Mouse (Mus musculus) CH12.LX (cell line): ENCODE results near the gene Mef2a. TPM values are rescaled to one million over a fixed set of nuclear protein-coding genes. Genes with fewer than 3 reads are reported as not detected.

ENCODE experiments used
- DNase-seq: peaks from one replicate; pipeline ENCODE4 v3.0.0-alpha.2; 2013; ENCODE audit errors: extremely low read depth
- H3K27ac ChIP-seq: 2 replicates; pipeline ENCODE4 v1.5.1; 2012; ENCODE audit warnings: low read depth, mild to moderate bottlenecking, control low read depth, moderate library complexity; ENCODE audit not compliant: insufficient read depth
- H3K27me3 ChIP-seq: replicated peaks from 2 replicates; pipeline ENCODE3; 2012; ENCODE audit warnings: inconsistent platforms
- H3K36me3 ChIP-seq, 2 experiments: replicated peaks in 1 of 2; 2 replicates each; pipeline versions ENCODE3 to v1.6.1; 2012; ENCODE audit warnings: inconsistent platforms in 1 of 2, low read length in 1 of 2, mild to moderate bottlenecking in 1 of 2, mixed read lengths in 1 of 2, moderate library complexity in 1 of 2; ENCODE audit not compliant: control insufficient read depth in 1 of 2, insufficient read depth in 1 of 2
- H3K4me1 ChIP-seq, 2 experiments: 2 replicates each; pipeline ENCODE4 v1.6.1; 2012; ENCODE audit warnings: inconsistent platforms in 1 of 2, moderate library complexity in 1 of 2; ENCODE audit not compliant: insufficient read depth in 2 of 2, control insufficient read depth in 1 of 2
- H3K4me2 ChIP-seq: 2 replicates; pipeline ENCODE4 v1.6.1; 2012; ENCODE audit warnings: low read depth, mild to moderate bottlenecking, control low read depth; ENCODE audit not compliant: poor library complexity, insufficient read depth, severe bottlenecking
- H3K4me3 ChIP-seq, 3 experiments: fragments of 150-350 bp in 1 of 3; sonication (generic) in 1 of 3; replicated peaks in 1 of 3; 2 replicates each; pipeline versions ENCODE3 to v1.5.1; 2011 to 2012; ENCODE audit warnings: low read depth in 2 of 3, low read length in 2 of 3, mild to moderate bottlenecking in 2 of 3, moderate library complexity in 2 of 3, control low read depth in 1 of 3, improper control_type of control experiment in 1 of 3, inconsistent platforms in 1 of 3, mixed read lengths in 1 of 3; ENCODE audit not compliant: poor library complexity in 1 of 3
- H3K79me2 ChIP-seq: replicated peaks from 2 replicates; pipeline ENCODE4 v1.6.1; 2012; ENCODE audit warnings: mild to moderate bottlenecking, moderate library complexity; ENCODE audit not compliant: control insufficient read depth, poor library complexity, insufficient read depth, severe bottlenecking; ENCODE audit errors: extremely low read depth
- H3K9ac ChIP-seq: 2 replicates; pipeline ENCODE4 v1.6.1; 2012; ENCODE audit warnings: low read depth, mild to moderate bottlenecking, control low read depth, moderate library complexity; ENCODE audit not compliant: insufficient read depth
- H3K9me3 ChIP-seq: replicated peaks from 2 replicates; pipeline ENCODE3; 2012; ENCODE audit warnings: low read length, inconsistent platforms, mixed read lengths
- ELF1 ChIP-seq: IDR thresholded peaks from 2 replicates; pipeline ENCODE4 v1.6.1; 2014; ENCODE audit warnings: low read depth, mild to moderate bottlenecking, inconsistent platforms, low read length, improper control_type of control experiment
- EP300 ChIP-seq: IDR thresholded peaks from 2 replicates; pipeline ENCODE4 v1.6.1; 2011; ENCODE audit warnings: low read length, improper control_type of control experiment
- HCFC1 ChIP-seq: IDR thresholded peaks from 2 replicates; pipeline ENCODE4 v1.6.1; 2012; ENCODE audit warnings: low read depth, mild to moderate bottlenecking, inconsistent platforms, low read length, improper control_type of control experiment
- JUND ChIP-seq: conservative IDR thresholded peaks from 2 replicates; pipeline ENCODE4 v1.6.1; 2011; ENCODE audit warnings: low read depth, low read length, improper control_type of control experiment
- KAT2A ChIP-seq: IDR thresholded peaks from 2 replicates; pipeline ENCODE4 v1.6.1; 2012; ENCODE audit warnings: low read length, improper control_type of control experiment, inconsistent platforms; ENCODE audit not compliant: insufficient replicate concordance
- MEF2A ChIP-seq: IDR thresholded peaks from 2 replicates; pipeline ENCODE4 v1.6.1; 2014; ENCODE audit warnings: low read depth, mild to moderate bottlenecking, inconsistent platforms, low read length, improper control_type of control experiment, borderline replicate concordance
- MXI1 ChIP-seq: IDR thresholded peaks from 2 replicates; pipeline ENCODE4 v1.6.1; 2011; ENCODE audit warnings: mild to moderate bottlenecking, low read depth, low read length, improper control_type of control experiment
- POLR2AphosphoS2 ChIP-seq: IDR thresholded peaks from 2 replicates; pipeline ENCODE4 v1.6.1; 2011; ENCODE audit warnings: low read depth, low read length, improper control_type of control experiment
- TCF12 ChIP-seq: IDR thresholded peaks from 2 replicates; pipeline ENCODE4 v1.6.1; 2014; ENCODE audit warnings: low read depth, mild to moderate bottlenecking, inconsistent platforms, low read length, improper control_type of control experiment
- USF1 ChIP-seq: IDR thresholded peaks from 2 replicates; pipeline ENCODE4 v1.6.1; 2014; ENCODE audit warnings: low read depth, mild to moderate bottlenecking, inconsistent platforms, low read length, improper control_type of control experiment
- USF2 ChIP-seq: conservative IDR thresholded peaks from 2 replicates; pipeline ENCODE4 v1.6.1; 2011; ENCODE audit warnings: low read depth, low read length, improper control_type of control experiment
- ZKSCAN1 ChIP-seq: IDR thresholded peaks from 2 replicates; pipeline ENCODE4 v1.6.1; 2012; ENCODE audit warnings: low read depth, inconsistent platforms, low read length, improper control_type of control experiment, borderline replicate concordance
- ZMIZ1 ChIP-seq: IDR thresholded peaks from 2 replicates; pipeline ENCODE4 v1.6.1; 2012; ENCODE audit warnings: low read depth, mild to moderate bottlenecking, inconsistent platforms, low read length, improper control_type of control experiment
- dilution Hi-C: fragments of 300-500 bp; cut with MboI; formaldehyde crosslinking; loops from 2 replicates; pipeline ENCODE4 v1.14.3; 2020; ENCODE audit warnings: low sequenced_read_pairs; ENCODE audit not compliant: extremely low pct_unique_long_range_greater_than_20kb, extremely low pct_ligation_motif_present
- in situ Hi-C: fragments of 300-500 bp; cut with MboI; formaldehyde crosslinking; loops from 3 replicates; pipeline ENCODE4 v1.14.3; 2019; ENCODE audit warnings: low sequenced_read_pairs, low pct_ligation_motif_present, low pct_unique_long_range_greater_than_20kb, mixed read lengths
- polyA plus RNA-seq: library from polyadenylated mRNA; unstranded; fragments of >175 nt; gene quantifications from 2 replicates; pipeline ENCODE4 v1.2.1, GENCODE M21; 2012; ENCODE audit warnings: low read depth; ENCODE audit not compliant: insufficient read length
- total RNA-seq, 2 experiments: library from RNA; depleted of rRNA; stranded (reverse); fragments of 300-350 nt in 1 of 2; fragments of >200 nt in 1 of 2; gene quantifications; 2 replicates each; pipeline ENCODE4 v1.2.3; 2012 to 2014

Gene Mef2a
- total and polyA plus RNA-seq, 3 experiments: 40.1 to 100 (median 42.2) TPM

DNA sequence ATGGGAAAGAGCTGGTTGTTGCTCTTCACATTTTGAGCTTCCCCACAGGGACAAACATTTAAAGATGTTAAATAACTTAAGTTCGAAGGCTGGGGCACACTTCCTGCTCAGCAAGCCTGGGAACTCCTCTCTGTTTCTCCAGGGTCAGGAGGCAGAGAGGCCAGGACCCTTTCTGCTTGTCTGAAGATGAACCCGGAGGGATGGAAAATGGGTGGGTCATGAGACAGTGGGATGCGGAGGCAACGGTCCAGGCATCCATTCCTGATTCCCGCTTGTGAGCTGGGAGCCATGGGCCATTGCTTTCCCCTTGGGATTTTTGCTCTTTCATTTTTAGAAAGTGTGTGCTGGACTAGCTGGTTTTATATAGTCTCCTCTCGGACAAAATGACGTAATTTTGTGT, 17.4 kb upstream of the Mef2a start:
- no peak overlapping the region for H3K4me3 ChIP-seq
- peak overlapping the region; percentile 41 for H3K4me2 ChIP-seq
- TF ChIP-seq ELF1: 0 out of 2 replicates have a peak, but pooled peaks have one; percentile 16
- TF ChIP-seq USF2: no peak
- no peaks in the 10 kb centered on the region for H3K36me3 ChIP-seq
- dilution Hi-C loops: no loop called here
- peaks cover 15 to 32% of the 10 kb centered on the region in 2 experiments for H3K4me1 ChIP-seq
- no peak for DNase-seq
- H3K9me3 ChIP-seq: no peaks in the 10 kb centered on the region
- H3K27ac ChIP-seq: peak overlapping the region; percentile 9; the same call in 1 of the 2 replicates
- no peaks in the 10 kb centered on the region for H3K27me3 ChIP-seq
- peak overlapping the region; percentile 20 for H3K9ac ChIP-seq
- H3K79me2 ChIP-seq: no peaks in the 10 kb centered on the region
- in situ Hi-C loops: no loop called here

DNA sequence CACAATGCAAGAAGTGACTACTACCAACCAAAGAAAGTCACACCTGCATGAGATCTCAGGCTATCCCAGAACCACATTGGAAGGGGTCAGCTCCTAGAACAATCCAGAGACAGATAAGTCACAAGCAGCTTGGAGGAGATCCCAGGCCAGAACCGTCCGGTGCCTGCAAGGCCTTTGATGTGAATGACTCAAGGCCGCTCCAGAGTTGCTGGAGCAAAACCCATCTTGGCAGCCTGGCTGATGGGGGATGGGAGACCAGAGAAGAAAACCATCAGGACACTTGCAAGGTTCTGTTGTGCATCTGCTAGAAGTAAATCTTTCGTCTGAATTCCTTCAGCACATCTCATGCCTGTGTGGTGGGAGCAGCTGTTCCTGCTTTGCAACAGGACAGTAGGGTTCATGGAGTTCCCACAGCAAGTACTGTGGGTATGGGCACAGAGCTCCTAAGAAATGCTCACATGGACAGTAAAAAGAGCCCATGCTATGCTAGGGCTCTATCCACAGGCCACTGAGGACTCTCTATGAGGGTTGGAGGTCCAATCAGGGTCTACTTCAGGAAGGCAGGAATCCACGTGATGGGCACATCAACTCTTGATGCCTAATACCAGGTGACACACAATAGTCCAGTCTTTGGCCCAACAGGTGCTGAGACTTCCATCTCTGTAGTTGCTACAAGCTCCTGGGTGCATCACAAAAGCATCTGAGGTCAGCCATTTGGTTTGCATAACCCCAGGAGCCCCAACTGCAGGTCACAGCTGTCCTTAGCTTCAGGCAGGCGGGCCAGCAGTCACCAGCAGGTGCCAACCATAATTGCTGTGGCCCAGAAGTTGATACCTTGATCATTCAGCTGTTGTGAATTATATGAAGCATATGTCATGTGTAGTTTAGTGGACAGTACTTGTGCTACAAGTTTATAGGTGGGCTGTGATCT, 12.5 kb upstream of the Mef2a start:
- Histone ChIP-seq H3K4me1 (peaks cover 12 to 34% of the 10 kb centered on the region in 2 experiments), H3K9ac (no peak overlapping the region), H3K79me2 (no peaks in the 10 kb centered on the region), H3K36me3 (no peaks in the 10 kb centered on the region), H3K27me3 (no peaks in the 10 kb centered on the region), H3K4me2 (no peak overlapping the region), H3K4me3 (no peak overlapping the region), H3K9me3 (no peaks in the 10 kb centered on the region), H3K27ac (no peak overlapping the region)
- DNase-seq: no peak
- in situ Hi-C loops: no loop called here
- 0 out of 2 replicates have a peak, but pooled peaks have one; percentile 56 for TF ChIP-seq TCF12
- no peak for TF ChIP-seq ZKSCAN1
- TF ChIP-seq MXI1: no peak
- TF ChIP-seq ZMIZ1: no peak
- no peak for TF ChIP-seq MEF2A
- no peak for TF ChIP-seq JUND
- TF ChIP-seq KAT2A: no peak
- no peak for TF ChIP-seq HCFC1
- no peak for TF ChIP-seq USF1
- TF ChIP-seq ELF1: no peak
- 0 out of 2 replicates have a peak, but pooled peaks have one; percentile 8 for TF ChIP-seq EP300
- TF ChIP-seq POLR2AphosphoS2: no peak
- no peak for TF ChIP-seq USF2
- dilution Hi-C loops: no loop called here
